9 mouse cellular contexts compared by ENCODE assay signal in genomic region chr1:58112880-58113279, GRCm38 (mm10). TPM values are rescaled to one million over a fixed set of nuclear protein-coding genes. Genes with fewer than 3 reads are reported as not detected.
DNase-seq lines count a peak whose midpoint lies in the region; ATAC-seq and TF ChIP-seq lines count a peak whose summit lies in the region.
"Had no signal": no experiment of that assay in that cellular context is flagged by ENCODE, and none has a peak within 500 bp of the region (broad histone marks: within the 10 kb centered on the region; RNA-seq: fewer than 3 reads in every experiment).

Aox3 (plus strand) TSS chr1:58113130.

- no peak for TF ChIP-seq POLR2A in olfactory bulb, adult 2 months (IDR thresholded peaks at IDR 0.05; ENCODE audit: insufficient read depth, low read depth, low read length)

- WGBS in forebrain, embryonic 15.5 days, result 14% methylated on average over 11 of the region's 11 CpGs
- 10% methylated on average over 11 of the region's 11 CpGs for WGBS in olfactory bulb, adult 2 months

- intact Hi-C loops in heart, postnatal 10 days (cut with DNase I), result no loop called here

- H3K4me2 ChIP-seq in forebrain, embryonic 15.5 days (replicated peaks), result peak within 1 kb of the TSS; percentile 16; the same call in 1 of the 2 replicates
- H3K4me2 ChIP-seq: liver, embryonic 15.5 days had no signal

- H3K9ac ChIP-seq in ES-E14 (ENCODE audit: insufficient read depth, low read depth, low read length, poor library complexity, severe bottlenecking), result no peak within 1 kb of the TSS
- no peak within 1 kb of the TSS for H3K9ac ChIP-seq in forebrain, embryonic 15.5 days (replicated peaks)
- H3K9ac ChIP-seq: liver, embryonic 15.5 days had no signal

- H3K36me3 ChIP-seq in ES-E14 (ENCODE audit: control insufficient read depth, insufficient read depth, low read length, poor library complexity, severe bottlenecking), result no peaks in the 10 kb centered on the region
- H3K36me3 ChIP-seq in forebrain, embryonic 15.5 days, result no peaks in the 10 kb centered on the region
- H3K36me3 ChIP-seq: liver, embryonic 15.5 days had no signal

- no peaks in the 10 kb centered on the region for H3K9me3 ChIP-seq in ES-E14 (ENCODE audit: control insufficient read depth, insufficient read depth, low read depth, low read length)
- no peaks in the 10 kb centered on the region for H3K9me3 ChIP-seq in forebrain, embryonic 15.5 days
- H3K9me3 ChIP-seq: liver, embryonic 15.5 days had no signal

- no peak within 1 kb of the TSS for H3K4me3 ChIP-seq in ES-E14 (ENCODE audit: insufficient read depth in 1 of 2, low read depth in 1 of 2, low read length in 2 of 2, poor library complexity in 1 of 2, severe bottlenecking in 1 of 2)
- no peak within 1 kb of the TSS for H3K4me3 ChIP-seq in forebrain, embryonic 15.5 days
- 0 out of 2 replicates have a peak within 1 kb of the TSS, but pooled peaks have one; percentile 11 for H3K4me3 ChIP-seq in olfactory bulb, adult 2 months (ENCODE audit: insufficient read depth, low read depth, low read length)
- H3K4me3 ChIP-seq: liver, embryonic 15.5 days had no signal

- H3K27ac ChIP-seq in ES-E14 (ENCODE audit: insufficient read depth, low read depth, low read length, poor library complexity, severe bottlenecking), result no peak within 1 kb of the TSS
- no peak within 1 kb of the TSS for H3K27ac ChIP-seq in forebrain, embryonic 15.5 days (replicated peaks)
- no peak within 1 kb of the TSS for H3K27ac ChIP-seq in olfactory bulb, adult 2 months (ENCODE audit: insufficient read depth, low read depth, low read length)
- H3K27ac ChIP-seq: liver, embryonic 15.5 days had no signal

- TF ChIP-seq CTCF in olfactory bulb, adult 2 months (IDR thresholded peaks at IDR 0.05; ENCODE audit: insufficient read depth, low read depth, low read length), result peak; percentile 75; the same call in 1 of the 2 replicates

- H3K27me3 ChIP-seq in forebrain, embryonic 15.5 days, result no peaks in the 10 kb centered on the region
- H3K27me3 ChIP-seq: liver, embryonic 15.5 days had no signal

- peak; percentile 90 for DNase-seq in ES-E14 (ENCODE audit: low read depth, low spot score)
- peak; percentile 74 to 84 for DNase-seq in heart, postnatal 10 days
- peak; percentile 85 for DNase-seq in layer of hippocampus, adult 11-12 months (ENCODE audit: low spot score)
- peak; percentile 84 to 88 for DNase-seq in lung, adult 18-20 months
- peak; percentile 36 to 66 for DNase-seq in urinary bladder, adult 18-20 months (ENCODE audit: low spot score in 2 of 2)

- peak; percentile 82 for ATAC-seq in cerebellum, adult (ENCODE audit: insufficient number of reproducible peaks, low FRiP score, low TSS enrichment)
- peak; percentile 66; the same call in 1 of the 2 replicates for ATAC-seq in forebrain, embryonic 15.5 days (replicated peaks)

- in situ Hi-C loops in ES-E14 (cut with MboI; ENCODE audit: low sequenced_read_pairs in 2 of 2, unreplicated experiment in 2 of 2), result no loop called here

- no peaks in the 10 kb centered on the region for H3K4me1 ChIP-seq in ES-E14 (ENCODE audit: control insufficient read depth in 2 of 2, insufficient read depth in 2 of 2, low read length in 2 of 2, poor library complexity in 1 of 2)
- 0 out of 2 replicates have a peak, but pooled peaks cover 2% of the 10 kb centered on the region for H3K4me1 ChIP-seq in forebrain, embryonic 15.5 days
- H3K4me1 ChIP-seq in olfactory bulb, adult 2 months (ENCODE audit: control insufficient read depth, insufficient read depth, low read length), result peaks cover 3% of the 10 kb centered on the region
- H3K4me1 ChIP-seq: liver, embryonic 15.5 days had no signal

TF ChIP-seq in ES-E14, 5 proteins besides CTCF, POLR2A, EP300 and RAD21:
- TF ChIP-seq MAFK (IDR thresholded peaks at IDR 0.05; ENCODE audit: insufficient read depth, low read depth, low read length) (no peak), ZC3H11A (IDR thresholded peaks at IDR 0.05; ENCODE audit: borderline replicate concordance, low read depth, low read length) (peak; percentile 65; the same call in 1 of the 2 replicates), ZNF384 (IDR thresholded peaks at IDR 0.05; ENCODE audit: low read depth, low read length) (no peak), HCFC1 (IDR thresholded peaks at IDR 0.05; ENCODE audit: borderline replicate concordance, insufficient read depth, low read length) (no peak), CHD2 (IDR thresholded peaks at IDR 0.05; ENCODE audit: low read depth, low read length) (no peak)

RNA-seq across cellular contexts. Expression of gene Aox3, which starts in this region (rescaled TPM):
- 0.69 and 1.8 TPM in 2 replicates for total RNA-seq in ES-E14 (2012; rRNA removed)
- polyA plus RNA-seq in forebrain, embryonic 15.5 days (2015; fragmentation: Nextera tagmentation; extraction: Ambion mirVana), result 0.04 and 0.38 TPM in 2 replicates
- total RNA-seq in heart, postnatal 10 days (2021), result under 1 TPM; 0.22 to 0.47 TPM
- not detected in 2 replicates for polyA plus RNA-seq in olfactory bulb, adult 2 months (2012; ENCODE audit: insufficient read depth, insufficient read length, low replicate concordance, missing spikeins)

Comparison
In these comparisons a context has a peak if more than half of its experiments do, and no peak if none do; other contexts are left out.
1. Peak in ATAC-seq and H3K4me2 ChIP-seq in forebrain, embryonic 15.5 days; RNA of the gene not detected or under 1 TPM.
2. Peak in DNase-seq in heart, postnatal 10 days; RNA of the gene not detected or under 1 TPM.